Mouse (Mus musculus) C2C12 (cell line): Measurements from ENCODE around the gene Gm20716. TPM values are rescaled to one million over a fixed set of nuclear protein-coding genes. Genes with fewer than 3 reads are reported as not detected.

ENCODE experiments used
- H3K27me3 ChIP-seq: one replicate; pipeline ENCODE4 v1.6.1; 2011; ENCODE audit not compliant: control insufficient read depth, insufficient read depth, insufficient read length
- H3K36me3 ChIP-seq: one replicate; pipeline ENCODE4 v1.6.1; 2011; ENCODE audit not compliant: control insufficient read depth, insufficient read depth
- H3K4me3 ChIP-seq: one replicate; pipeline ENCODE4 v1.5.1; 2011; ENCODE audit warnings: mild to moderate bottlenecking, control low read depth; ENCODE audit not compliant: poor library complexity, insufficient read depth, severe bottlenecking
- H3K79me2 ChIP-seq: one replicate; pipeline ENCODE4 v1.6.1; 2011; ENCODE audit not compliant: control insufficient read depth, insufficient read depth
- H3K79me3 ChIP-seq: one replicate; pipeline ENCODE4 v1.6.1; 2011; ENCODE audit warnings: low read depth, control low read depth
- H3ac ChIP-seq: one replicate; pipeline ENCODE3; 2011; ENCODE audit warnings: low read depth; ENCODE audit not compliant: control insufficient read depth, insufficient read length
- CEBPB ChIP-seq: IDR thresholded peaks from one replicate; pipeline ENCODE4 v1.6.1; 2011; ENCODE audit warnings: low read depth, mild to moderate bottlenecking, control low read depth, moderate library complexity
- CTCF ChIP-seq: IDR thresholded peaks from one replicate; pipeline ENCODE4 v1.5.1; 2011; ENCODE audit not compliant: control insufficient read depth, insufficient read depth, insufficient read length
- FOSL1 ChIP-seq: IDR thresholded peaks from one replicate; pipeline ENCODE4 v1.8.0; 2011; ENCODE audit warnings: mild to moderate bottlenecking, low read length; ENCODE audit not compliant: poor library complexity, insufficient read depth, severe bottlenecking
- MAX ChIP-seq: IDR thresholded peaks from one replicate; pipeline ENCODE4 v1.6.1; 2011; ENCODE audit warnings: mild to moderate bottlenecking, control low read depth
- MYOD1 ChIP-seq: IDR thresholded peaks from one replicate; pipeline ENCODE4 v1.6.1; 2011; ENCODE audit warnings: low read depth; ENCODE audit not compliant: control insufficient read depth, insufficient read length
- MYOG ChIP-seq: IDR thresholded peaks from one replicate; pipeline ENCODE4 v1.6.1; 2011; ENCODE audit not compliant: control insufficient read depth, insufficient read length; ENCODE audit errors: extremely low read depth
- USF1 ChIP-seq: IDR thresholded peaks from one replicate; pipeline ENCODE4 v1.6.1; 2011; ENCODE audit warnings: low read depth, mild to moderate bottlenecking, control low read depth, moderate library complexity
- polyA plus RNA-seq: library from polyadenylated mRNA; unstranded; fragments of >200 nt; fragmentation: generic; extraction: Trizol; gene quantifications from one replicate; pipeline ENCODE4 v1.2.1, GENCODE M21; 2012; ENCODE audit warnings: missing spikeins

Gene Gm20716
- polyA plus RNA-seq, 1 experiment = 17.1 TPM

GRCm38 (mm10) chr2:168168892-168169799 lies 61.0 kb downstream of the Gm20716 start:
- H3K79me2 ChIP-seq = no peaks in the 10 kb centered on the region
- no peak overlapping the region for H3ac ChIP-seq
- H3K36me3 ChIP-seq = no peaks in the 10 kb centered on the region
- no peak overlapping the region for H3K4me3 ChIP-seq
- H3K79me3 ChIP-seq = no peaks in the 10 kb centered on the region
- H3K27me3 ChIP-seq = no peaks in the 10 kb centered on the region
- TF ChIP-seq USF1 (no peak), CEBPB (no peak), MAX (no peak), CTCF (no peak)

GRCm38 (mm10) chr2:168167781-168168180 lies 62.4 kb downstream of the Gm20716 start:
- Histone ChIP-seq H3K4me3 (no peak overlapping the region), H3K79me3 (no peaks in the 10 kb centered on the region), H3K79me2 (no peaks in the 10 kb centered on the region), H3ac (no peak overlapping the region), H3K27me3 (no peaks in the 10 kb centered on the region), H3K36me3 (no peaks in the 10 kb centered on the region)
- TF ChIP-seq MYOG = no peak
- no peak for TF ChIP-seq MYOD1
- no peak for TF ChIP-seq USF1
- no peak for TF ChIP-seq MAX
- no peak for TF ChIP-seq CEBPB
- TF ChIP-seq CTCF = no peak
- no peak for TF ChIP-seq FOSL1

- no peaks in the 10 kb centered on the region for H3K36me3 ChIP-seq
- no peaks in the 10 kb centered on the region for H3K79me2 ChIP-seq
- TF ChIP-seq USF1 (peak; percentile 57), MYOD1 (no peak)
Measured at GRCm38 (mm10) chr2:168166750-168167460, 63.3 kb downstream of the Gm20716 start.

GRCm38 (mm10) chr2:168161978-168162377 lies 68.2 kb downstream of the Gm20716 start:
- no peak for TF ChIP-seq CTCF
- TF ChIP-seq FOSL1 = no peak
- TF ChIP-seq MAX = no peak
- no peak for TF ChIP-seq MYOD1
- no peak for TF ChIP-seq USF1
- TF ChIP-seq CEBPB = no peak
- no peak for TF ChIP-seq MYOG
- no peak overlapping the region for H3ac ChIP-seq
- no peaks in the 10 kb centered on the region for H3K79me3 ChIP-seq
- no peaks in the 10 kb centered on the region for H3K27me3 ChIP-seq
- no peaks in the 10 kb centered on the region for H3K79me2 ChIP-seq
- no peaks in the 10 kb centered on the region for H3K36me3 ChIP-seq
- no peak overlapping the region for H3K4me3 ChIP-seq

More at GRCm38 (mm10) chr2:168166750-168167460, 63.3 kb downstream of the Gm20716 start:
- H3K4me3 ChIP-seq = no peak overlapping the region
- H3K27me3 ChIP-seq = no peaks in the 10 kb centered on the region
- H3K79me3 ChIP-seq = no peaks in the 10 kb centered on the region
- H3ac ChIP-seq = no peak overlapping the region

GRCm38 (mm10) chr2:168161514-168161971 lies 68.6 kb downstream of the Gm20716 start:
- TF ChIP-seq MAX (no peak), FOSL1 (no peak), CEBPB (no peak), MYOD1 (no peak), MYOG (no peak), CTCF (no peak), USF1 (no peak)
- no peak overlapping the region for H3K4me3 ChIP-seq
- H3K27me3 ChIP-seq = no peaks in the 10 kb centered on the region
- no peaks in the 10 kb centered on the region for H3K79me2 ChIP-seq
- no peaks in the 10 kb centered on the region for H3K36me3 ChIP-seq
- no peak overlapping the region for H3ac ChIP-seq
- no peaks in the 10 kb centered on the region for H3K79me3 ChIP-seq
